Mouse (Mus musculus): ENCODE measurements around the gene Ntn1. TPM values are rescaled to one million over a fixed set of nuclear protein-coding genes. Genes with fewer than 3 reads are reported as not detected.

Ntn1 gene
- polyA plus RNA-seq, 1 experiment: 24.4 TPM

- WGBS: 48% methylated on average over 5 of the region's 5 CpGs
- no peak for TF ChIP-seq CTCF (conservative IDR thresholded peaks at IDR 0.05; ENCODE audit: insufficient read depth, insufficient read length, low read depth, low read length)
- TF ChIP-seq POLR2A (IDR thresholded peaks at IDR 0.05; ENCODE audit: low read depth, low read length): no peak
- H3K27ac ChIP-seq (ENCODE audit: insufficient read depth, low read depth, low read length): peak overlapping the region; percentile 43
- peaks cover 23% of the 10 kb centered on the region for H3K4me1 ChIP-seq (ENCODE audit: control insufficient read depth, insufficient read depth, low read length)
- no peak overlapping the region for H3K4me3 ChIP-seq (ENCODE audit: insufficient read depth, low read depth, low read length)
- no peaks in the 10 kb centered on the region for H3K27me3 ChIP-seq (replicated peaks; ENCODE audit: control insufficient read depth, insufficient read depth, low read length)
- DNase-seq: peak; percentile 86
- no peaks in the 10 kb centered on the region for H3K36me3 ChIP-seq (ENCODE audit: control insufficient read depth, insufficient read depth, low read length)
These were observed 113.3 kb downstream of the Ntn1 start for GRCm38 (mm10) chr11:68287331-68287730.

GRCm38 (mm10) chr11:68286142-68286808, 114.3 kb downstream of the Ntn1 start:
- no peak for TF ChIP-seq POLR2A (IDR thresholded peaks at IDR 0.05; ENCODE audit: low read depth, low read length)
- TF ChIP-seq CTCF (conservative IDR thresholded peaks at IDR 0.05; ENCODE audit: insufficient read depth, insufficient read length, low read depth, low read length): no peak
- Histone ChIP-seq H3K36me3 (ENCODE audit: control insufficient read depth, insufficient read depth, low read length) (no peaks in the 10 kb centered on the region), H3K4me3 (ENCODE audit: insufficient read depth, low read depth, low read length) (no peak overlapping the region), H3K27ac (ENCODE audit: insufficient read depth, low read depth, low read length) (peak overlapping the region; percentile 11; the same call in 1 of the 2 replicates), H3K4me1 (ENCODE audit: control insufficient read depth, insufficient read depth, low read length) (peaks cover 25% of the 10 kb centered on the region), H3K27me3 (replicated peaks; ENCODE audit: control insufficient read depth, insufficient read depth, low read length) (no peaks in the 10 kb centered on the region)
- peak; percentile 29 for DNase-seq
- 54% methylated on average over 10 of the region's 10 CpGs for WGBS

GRCm38 (mm10) chr11:68285754-68286141, 114.9 kb downstream of the Ntn1 start:
- Histone ChIP-seq H3K27me3 (replicated peaks; ENCODE audit: control insufficient read depth, insufficient read depth, low read length) (no peaks in the 10 kb centered on the region), H3K36me3 (ENCODE audit: control insufficient read depth, insufficient read depth, low read length) (no peaks in the 10 kb centered on the region), H3K4me1 (ENCODE audit: control insufficient read depth, insufficient read depth, low read length) (peaks cover 26% of the 10 kb centered on the region), H3K27ac (ENCODE audit: insufficient read depth, low read depth, low read length) (peak overlapping the region; percentile 11; the same call in 1 of the 2 replicates), H3K4me3 (ENCODE audit: insufficient read depth, low read depth, low read length) (no peak overlapping the region)
- TF ChIP-seq CTCF (conservative IDR thresholded peaks at IDR 0.05; ENCODE audit: insufficient read depth, insufficient read length, low read depth, low read length) (no peak), POLR2A (IDR thresholded peaks at IDR 0.05; ENCODE audit: low read depth, low read length) (no peak)
- 58% methylated on average over 3 of the region's 3 CpGs for WGBS
- no peak for DNase-seq

DNA sequence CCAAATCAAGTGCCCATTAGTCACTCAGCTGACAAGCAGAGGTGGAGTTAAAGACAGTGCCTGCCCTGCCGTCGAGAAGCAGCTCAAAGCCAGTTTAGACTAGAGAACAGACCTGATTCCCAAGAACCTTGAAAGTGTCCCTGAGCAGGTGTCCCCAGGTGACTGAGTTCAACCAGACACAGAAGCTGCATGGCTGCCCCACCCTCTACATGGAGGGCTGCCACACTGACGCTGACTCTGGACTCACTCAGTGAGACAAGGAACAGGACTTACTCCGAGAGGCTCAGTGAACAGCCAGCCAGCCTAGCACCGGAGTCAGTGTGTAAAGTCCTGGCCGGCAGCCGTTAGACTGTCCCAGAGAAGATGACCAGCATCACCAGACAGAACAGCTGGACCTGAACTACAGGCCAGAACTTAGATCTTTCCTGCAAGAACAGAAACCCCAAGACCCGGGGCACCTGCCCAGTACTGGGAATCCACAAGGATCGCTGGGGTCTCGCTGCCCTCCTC, 120.6 kb downstream of the Ntn1 start:
- DNase-seq: peak; percentile 25
- no peaks in the 10 kb centered on the region for H3K36me3 ChIP-seq (ENCODE audit: control insufficient read depth, insufficient read depth, low read length)
- H3K27ac ChIP-seq (ENCODE audit: insufficient read depth, low read depth, low read length): no peak overlapping the region
- no peaks in the 10 kb centered on the region for H3K27me3 ChIP-seq (replicated peaks; ENCODE audit: control insufficient read depth, insufficient read depth, low read length)
- H3K4me3 ChIP-seq (ENCODE audit: insufficient read depth, low read depth, low read length): no peak overlapping the region
- H3K4me1 ChIP-seq (ENCODE audit: control insufficient read depth, insufficient read depth, low read length): peaks cover 8% of the 10 kb centered on the region; the same call in 1 of the 2 replicates
- WGBS: 57% methylated on average over 10 of the region's 10 CpGs
- TF ChIP-seq POLR2A (IDR thresholded peaks at IDR 0.05; ENCODE audit: low read depth, low read length): no peak
- TF ChIP-seq CTCF (conservative IDR thresholded peaks at IDR 0.05; ENCODE audit: insufficient read depth, insufficient read length, low read depth, low read length): no peak

DNA sequence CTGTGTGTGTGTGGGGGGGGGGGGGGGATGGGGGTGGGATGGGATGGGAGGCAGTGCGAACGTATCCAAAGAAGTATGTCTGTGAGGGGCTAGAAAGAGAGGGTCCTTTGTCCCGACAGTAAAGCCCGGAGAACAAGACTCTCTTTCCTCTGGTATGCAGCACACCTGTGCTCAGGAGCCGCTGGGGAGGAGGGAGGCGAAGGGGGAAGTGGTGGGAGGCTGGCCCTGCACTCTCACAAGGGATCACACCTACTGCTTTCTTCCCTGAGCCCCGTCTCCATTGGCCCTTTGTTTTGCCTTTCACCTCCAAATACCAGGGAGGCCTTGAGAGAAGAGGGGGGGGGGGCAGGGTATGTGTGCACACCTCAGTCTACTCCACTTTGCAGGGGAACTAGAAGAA, 123.7 kb downstream of the Ntn1 start:
- 85% methylated on average over 7 of the region's 7 CpGs for WGBS
- H3K4me3 ChIP-seq (ENCODE audit: insufficient read depth, low read depth, low read length): no peak overlapping the region
- no peak for TF ChIP-seq POLR2A (IDR thresholded peaks at IDR 0.05; ENCODE audit: low read depth, low read length)
- no peak for TF ChIP-seq CTCF (conservative IDR thresholded peaks at IDR 0.05; ENCODE audit: insufficient read depth, insufficient read length, low read depth, low read length)

DNA sequence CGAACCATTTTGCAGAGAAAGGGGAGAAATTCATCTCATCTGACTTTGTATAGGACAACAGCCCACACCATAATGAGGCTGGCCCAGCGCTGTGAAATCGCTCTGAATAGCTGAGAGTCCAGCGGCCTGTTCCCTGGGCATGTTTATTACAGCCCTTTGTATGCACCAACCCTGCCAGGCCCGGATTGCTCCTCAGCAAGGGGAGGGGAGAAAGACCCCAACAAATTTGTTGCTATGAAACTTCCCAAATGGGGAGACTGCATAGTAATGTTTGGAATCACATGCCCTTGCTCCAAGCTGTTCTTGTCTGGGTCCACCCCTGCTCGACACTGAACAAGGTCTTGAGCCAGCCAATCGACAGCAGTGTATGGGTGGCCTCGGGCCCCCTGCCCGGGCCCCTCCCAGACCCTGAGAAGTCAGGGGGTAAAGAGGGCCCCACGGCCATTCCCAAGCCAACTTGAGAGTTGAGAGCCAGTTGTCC, 126.3 kb downstream of the Ntn1 start:
- DNase-seq: no peak
- Histone ChIP-seq H3K4me3 (ENCODE audit: insufficient read depth, low read depth, low read length) (no peak overlapping the region), H3K27ac (ENCODE audit: insufficient read depth, low read depth, low read length) (no peak overlapping the region), H3K27me3 (replicated peaks; ENCODE audit: control insufficient read depth, insufficient read depth, low read length) (no peaks in the 10 kb centered on the region), H3K4me1 (ENCODE audit: control insufficient read depth, insufficient read depth, low read length) (0 out of 2 replicates have a peak, but pooled peaks cover 2% of the 10 kb centered on the region), H3K36me3 (ENCODE audit: control insufficient read depth, insufficient read depth, low read length) (no peaks in the 10 kb centered on the region)
- no peak for TF ChIP-seq CTCF (conservative IDR thresholded peaks at IDR 0.05; ENCODE audit: insufficient read depth, insufficient read length, low read depth, low read length)
- TF ChIP-seq POLR2A (IDR thresholded peaks at IDR 0.05; ENCODE audit: low read depth, low read length): no peak
- 68% methylated on average over 10 of the region's 10 CpGs for WGBS

More for the DNA sequence above, 123.7 kb downstream of the Ntn1 start:
- Histone ChIP-seq H3K36me3 (ENCODE audit: control insufficient read depth, insufficient read depth, low read length) (no peaks in the 10 kb centered on the region), H3K27me3 (replicated peaks; ENCODE audit: control insufficient read depth, insufficient read depth, low read length) (no peaks in the 10 kb centered on the region), H3K4me1 (ENCODE audit: control insufficient read depth, insufficient read depth, low read length) (peaks cover 8% of the 10 kb centered on the region; the same call in 1 of the 2 replicates), H3K27ac (ENCODE audit: insufficient read depth, low read depth, low read length) (no peak overlapping the region)
- no peak for DNase-seq

DNA sequence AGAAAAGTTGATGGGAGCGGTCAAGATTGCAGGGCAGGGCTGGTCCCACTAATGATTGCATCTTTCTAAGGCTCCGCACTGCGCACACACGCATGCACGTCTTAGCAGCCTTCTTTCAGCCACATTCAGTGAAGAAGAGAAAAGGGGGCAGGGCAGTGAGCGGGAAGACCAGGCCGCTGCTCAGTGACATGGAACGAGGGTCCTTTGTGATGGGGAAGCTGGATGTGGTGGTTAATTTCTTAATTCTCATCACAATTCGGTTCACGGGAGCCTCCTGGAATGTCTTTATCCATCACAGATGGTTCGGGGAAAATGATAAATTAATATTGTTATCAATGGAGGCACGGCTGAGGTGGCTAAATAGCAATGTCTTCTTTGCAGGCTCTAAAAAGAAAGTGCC, 126.8 kb downstream of the Ntn1 start:
- no peak for DNase-seq
- Histone ChIP-seq H3K4me3 (ENCODE audit: insufficient read depth, low read depth, low read length) (no peak overlapping the region), H3K27ac (ENCODE audit: insufficient read depth, low read depth, low read length) (no peak overlapping the region), H3K4me1 (ENCODE audit: control insufficient read depth, insufficient read depth, low read length) (no peaks in the 10 kb centered on the region), H3K27me3 (replicated peaks; ENCODE audit: control insufficient read depth, insufficient read depth, low read length) (no peaks in the 10 kb centered on the region), H3K36me3 (ENCODE audit: control insufficient read depth, insufficient read depth, low read length) (no peaks in the 10 kb centered on the region)
- no peak for TF ChIP-seq CTCF (conservative IDR thresholded peaks at IDR 0.05; ENCODE audit: insufficient read depth, insufficient read length, low read depth, low read length)
- no peak for TF ChIP-seq POLR2A (IDR thresholded peaks at IDR 0.05; ENCODE audit: low read depth, low read length)
- 88% methylated on average over 12 of the region's 12 CpGs for WGBS

All from kidney, adult 2 months (tissue).